Mouse (Mus musculus): ENCODE measurements at regions not wholly inside any gene's neighbourhood (a gene's known extent, or its start where the extent isn't known, plus 50 kb on each side); places are given as distances from the start of the nearest gene placed in this dataset.

- no peak for DNase-seq
Observed at GRCm38 (mm10) chr9:91135107-91135506, 227.1 kb upstream of the Zic4 start.

- DNase-seq: no peak
Observed at GRCm38 (mm10) chr9:91140651-91141050, 221.6 kb upstream of the Zic4 start.

- peak; percentile 2 to 4 for DNase-seq
Observed at GRCm38 (mm10) chr9:91151893-91152292, 210.3 kb upstream of the Zic4 start.

- peak; percentile 8 to 16 for DNase-seq
Observed at GRCm38 (mm10) chr9:91159311-91159710, 202.9 kb upstream of the Zic4 start.

GRCm38 (mm10) chr9:91167871-91168270, 194.3 kb upstream of the Zic4 start:
- DNase-seq: no peak

GRCm38 (mm10) chr9:91193221-91193620, 169.0 kb upstream of the Zic4 start:
- DNase-seq: no peak

- no peak for DNase-seq
Observed at GRCm38 (mm10) chr9:91193954-91194353, 168.3 kb upstream of the Zic4 start.

- no peak for DNase-seq
Observed at GRCm38 (mm10) chr9:91207281-91207680, 154.9 kb upstream of the Zic4 start.

GRCm38 (mm10) chr9:91227673-91228440, 134.4 kb upstream of the Zic4 start:
- DNase-seq: no peak

- no peak for DNase-seq
Observed at GRCm38 (mm10) chr9:91228525-91228924, 133.7 kb upstream of the Zic4 start.

GRCm38 (mm10) chr9:91253886-91254285, 108.3 kb upstream of the Zic4 start:
- DNase-seq: no peak

GRCm38 (mm10) chr9:91291340-91291739, 70.9 kb upstream of the Zic4 start:
- DNase-seq: peak in 1 of 2 experiments; percentile 8

Measured in heart, adult 18-20 months (tissue).